33 mouse cellular contexts compared by ENCODE assay signal in the genomic region with DNA sequence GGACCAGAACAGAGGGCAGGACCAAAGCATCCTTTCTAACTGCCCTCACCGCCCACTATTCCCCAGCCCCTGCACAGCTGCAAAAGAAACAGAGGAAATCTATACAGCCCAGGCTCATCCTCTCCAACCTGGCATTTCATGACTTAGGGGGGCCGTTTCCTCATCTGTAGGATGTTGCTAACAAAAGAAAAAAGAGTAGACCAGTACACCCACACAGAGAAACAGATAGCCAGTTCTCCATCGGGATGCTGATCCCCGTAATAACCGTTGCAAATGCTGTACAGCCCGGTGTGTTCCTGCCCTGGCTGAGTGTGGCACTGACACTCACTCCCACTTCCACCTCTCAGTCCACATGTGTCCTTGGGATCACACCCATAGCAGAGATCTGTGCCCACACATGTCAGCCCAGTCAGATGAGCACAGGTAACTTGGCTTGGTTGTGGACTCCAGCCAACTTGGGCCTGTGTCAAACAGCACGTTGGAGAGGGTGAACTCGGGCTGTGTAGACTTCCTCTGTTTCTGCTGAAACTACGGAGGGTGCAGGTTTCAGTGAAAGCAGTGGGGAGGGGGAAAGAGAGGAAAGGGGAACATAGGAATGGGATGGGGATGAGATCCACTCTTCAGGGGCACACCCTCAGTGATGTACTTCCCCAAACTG. TPM values are rescaled to one million over a fixed set of nuclear protein-coding genes. Genes with fewer than 3 reads are reported as not detected.
A peak's percentile ranks its signal among the peaks of the same experiment; 100 is the strongest.
DNase-seq lines count a peak whose midpoint lies in the region; ATAC-seq and TF ChIP-seq lines count a peak whose summit lies in the region.
"Had no signal": no experiment of that assay in that cellular context is flagged by ENCODE, and none has a peak within 500 bp of the region (broad histone marks: within the 10 kb centered on the region; RNA-seq: fewer than 3 reads in every experiment).

No protein-coding gene starts in this region.

- WGBS in embryonic facial prominence, embryonic 13.5 days, result 61% methylated on average over 9 of the region's 9 CpGs
- 81% methylated on average over 9 of the region's 9 CpGs for WGBS in embryonic facial prominence, embryonic 10.5 days
- WGBS in lung, adult 2 months, result 44% methylated on average over 9 of the region's 9 CpGs
- WGBS in intestine, postnatal 0 days, result 72% methylated on average over 9 of the region's 9 CpGs

- TF ChIP-seq POLR2A in lung, adult 2 months (IDR thresholded peaks at IDR 0.05; ENCODE audit: borderline replicate concordance, extremely low read depth, low read depth, low read length), result no peak

- no peaks in the 10 kb centered on the region for H3K9me3 ChIP-seq in embryonic facial prominence, embryonic 13.5 days
- H3K9me3 ChIP-seq in embryonic facial prominence, embryonic 10.5 days, result no peaks in the 10 kb centered on the region
- no peaks in the 10 kb centered on the region for H3K9me3 ChIP-seq in intestine, postnatal 0 days (ENCODE audit: control insufficient read depth)
- H3K9me3 ChIP-seq: embryonic facial prominence, embryonic 12.5 days; G1E; heart, embryonic 10.5 days; heart, embryonic 15.5 days; hindbrain, embryonic 12.5 days; intestine, embryonic 15.5 days; limb, embryonic 15.5 days; liver, embryonic 13.5 days; midbrain, embryonic 12.5 days had no signal

- no peak for TF ChIP-seq CTCF in lung, adult 2 months (IDR thresholded peaks at IDR 0.05; ENCODE audit: insufficient read depth, low read length)
- TF ChIP-seq CTCF in intestine, postnatal 0 days (IDR thresholded peaks at IDR 0.05; ENCODE audit: low read depth), result no peak

- no peaks in the 10 kb centered on the region for H3K27me3 ChIP-seq in embryonic facial prominence, embryonic 13.5 days
- 0 out of 2 replicates have a peak, but pooled peaks cover 7% of the 10 kb centered on the region for H3K27me3 ChIP-seq in embryonic facial prominence, embryonic 10.5 days (replicated peaks; ENCODE audit: low read depth, poor library complexity, severe bottlenecking)
- H3K27me3 ChIP-seq in intestine, postnatal 0 days (replicated peaks; ENCODE audit: control insufficient read depth, insufficient read depth, low read length), result no peaks in the 10 kb centered on the region
- H3K27me3 ChIP-seq: embryonic facial prominence, embryonic 12.5 days; heart, embryonic 15.5 days; intestine, embryonic 15.5 days; limb, embryonic 15.5 days had no signal

- H3K4me1 ChIP-seq in embryonic facial prominence, embryonic 13.5 days, result peaks cover 39% of the 10 kb centered on the region
- H3K4me1 ChIP-seq in embryonic facial prominence, embryonic 10.5 days, result peaks cover 28% of the 10 kb centered on the region
- no peaks in the 10 kb centered on the region for H3K4me1 ChIP-seq in lung, adult 2 months (ENCODE audit: control insufficient read depth, insufficient read depth, low read length)
- H3K4me1 ChIP-seq in intestine, postnatal 0 days (replicated peaks; ENCODE audit: control insufficient read depth, insufficient read depth, low read length), result no peaks in the 10 kb centered on the region; the same call in 1 of the 2 replicates

- no peaks in the 10 kb centered on the region for H3K36me3 ChIP-seq in embryonic facial prominence, embryonic 13.5 days
- H3K36me3 ChIP-seq in embryonic facial prominence, embryonic 10.5 days (replicated peaks), result no peaks in the 10 kb centered on the region
- no peaks in the 10 kb centered on the region for H3K36me3 ChIP-seq in intestine, postnatal 0 days (ENCODE audit: control insufficient read depth, insufficient read depth)
- H3K36me3 ChIP-seq: embryonic facial prominence, embryonic 12.5 days; G1E; heart, embryonic 10.5 days; heart, embryonic 15.5 days; hindbrain, embryonic 12.5 days; intestine, embryonic 15.5 days; limb, embryonic 15.5 days; liver, embryonic 13.5 days; midbrain, embryonic 12.5 days had no signal

- no peak for DNase-seq in embryonic facial prominence, embryonic 10.5 days (ENCODE audit: low spot score)
- DNase-seq in lung, postnatal 25 days (ENCODE audit: low spot score), result peak; percentile 35
- DNase-seq in lung, adult 2 months, result no peak
- peak; percentile 59 to 64 for DNase-seq in urinary bladder, postnatal 36 days (ENCODE audit: low spot score in 2 of 2)
- no peak for DNase-seq in urinary bladder, adult 2 months (ENCODE audit: low spot score)
- DNase-seq in left cerebral cortex, adult 18-20 months (ENCODE audit: low spot score in 2 of 2), result no peak
- DNase-seq: adrenal gland, adult 8-10 months; cerebellum, adult 8-10 months; cerebellum, postnatal 36 days; gastrocnemius, postnatal 10 days; kidney, adult 8-10 months; kidney, postnatal 4 days; left cerebral cortex, postnatal 4 days; liver, embryonic 13.5 days; lung, embryonic 14.5 days; right cerebral cortex, postnatal 25 days; thymus, adult 2 months; thymus, postnatal 4 days had no signal

- H3K9ac ChIP-seq in embryonic facial prominence, embryonic 13.5 days, result peak overlapping the region; percentile 27; the same call in 1 of the 2 replicates
- H3K9ac ChIP-seq in intestine, postnatal 0 days (ENCODE audit: low read depth, low read length), result no peak overlapping the region
- H3K9ac ChIP-seq: embryonic facial prominence, embryonic 12.5 days; heart, embryonic 15.5 days; hindbrain, embryonic 12.5 days; intestine, embryonic 15.5 days; limb, embryonic 15.5 days; liver, embryonic 13.5 days; lung, embryonic 14.5 days; midbrain, embryonic 12.5 days had no signal

- no peak overlapping the region for H3K4me2 ChIP-seq in embryonic facial prominence, embryonic 13.5 days
- no peak overlapping the region for H3K4me2 ChIP-seq in intestine, postnatal 0 days (replicated peaks; ENCODE audit: low read depth)
- H3K4me2 ChIP-seq: embryonic facial prominence, embryonic 12.5 days; heart, embryonic 15.5 days; hindbrain, embryonic 12.5 days; intestine, embryonic 15.5 days; limb, embryonic 15.5 days; liver, embryonic 13.5 days; lung, embryonic 14.5 days; midbrain, embryonic 12.5 days had no signal

- H3K27ac ChIP-seq in embryonic facial prominence, embryonic 13.5 days, result no peak overlapping the region
- no peak overlapping the region; the same call in 1 of the 2 replicates for H3K27ac ChIP-seq in embryonic facial prominence, embryonic 10.5 days (replicated peaks)
- no peak overlapping the region for H3K27ac ChIP-seq in intestine, postnatal 0 days (ENCODE audit: low read depth, low read length)
- H3K27ac ChIP-seq: embryonic facial prominence, embryonic 12.5 days; heart, embryonic 10.5 days; heart, embryonic 15.5 days; hindbrain, embryonic 12.5 days; hindbrain, postnatal 0 days; intestine, embryonic 15.5 days; kidney, postnatal 0 days; limb, embryonic 15.5 days; liver, embryonic 13.5 days; macrophage; midbrain, embryonic 12.5 days had no signal

- ATAC-seq in embryonic facial prominence, embryonic 13.5 days (ENCODE audit: insufficient number of reproducible peaks, insufficient read depth, low FRiP score, low TSS enrichment, low read depth), result 0 out of 2 replicates have a peak, but pooled peaks have one; percentile 8
- ATAC-seq in intestine, postnatal 0 days, result no peak
- ATAC-seq: forebrain, embryonic 16.5 days; hindbrain, postnatal 0 days; intestine, embryonic 15.5 days had no signal

- H3K4me3 ChIP-seq in embryonic facial prominence, embryonic 13.5 days, result no peak overlapping the region
- H3K4me3 ChIP-seq in embryonic facial prominence, embryonic 10.5 days, result no peak overlapping the region
- no peak overlapping the region for H3K4me3 ChIP-seq in lung, adult 2 months (replicated peaks; ENCODE audit: extremely low read depth, low read depth, low read length)
- H3K4me3 ChIP-seq in intestine, postnatal 0 days (ENCODE audit: low read depth, low read length), result no peak overlapping the region
- H3K4me3 ChIP-seq: embryonic facial prominence, embryonic 12.5 days; erythroblast, embryonic 14.5 days; heart, embryonic 10.5 days; heart, embryonic 15.5 days; hindbrain, embryonic 12.5 days; intestine, embryonic 15.5 days; limb, embryonic 15.5 days; liver, embryonic 13.5 days; midbrain, embryonic 12.5 days had no signal

RNA-seq across cellular contexts. Expression of a gene that starts 5.1 kb away (rescaled TPM):
- polyA plus RNA-seq in embryonic facial prominence, embryonic 13.5 days (2015; fragmentation: Nextera tagmentation; extraction: Ambion mirVana), result 9.0 and 9.6 TPM in 2 replicates
- 1.3 and 1.9 TPM in 2 replicates for polyA plus RNA-seq in embryonic facial prominence, embryonic 10.5 days (2016; fragmentation: Nextera tagmentation; extraction: Ambion mirVana)
- polyA plus RNA-seq in lung, adult 2 months (2012; rRNA removed), result 9.7 and 11.3 TPM in 2 replicates
- polyA plus RNA-seq in urinary bladder, adult 2 months (2012; rRNA removed), result 7.7 and 12.3 TPM in 2 replicates
- 1.2 and 1.5 TPM in 2 replicates for polyA plus RNA-seq in intestine, postnatal 0 days (2015; fragmentation: Nextera tagmentation; extraction: Ambion mirVana)
- total RNA-seq in left cerebral cortex, adult 18-20 months (2021), result 1 to 10 TPM; 2.3 to 2.9 TPM
- polyA plus RNA-seq: G1E, macrophage had no signal

RNA-seq across cellular contexts. Expression of a gene that starts 9.4 kb away (rescaled TPM):
- polyA plus RNA-seq in embryonic facial prominence, embryonic 13.5 days (2015; fragmentation: Nextera tagmentation; extraction: Ambion mirVana), result 1.3 and 1.5 TPM in 2 replicates
- 4.9 and 8.5 TPM in 2 replicates for polyA plus RNA-seq in embryonic facial prominence, embryonic 10.5 days (2016; fragmentation: Nextera tagmentation; extraction: Ambion mirVana)
- polyA plus RNA-seq in lung, adult 2 months (2012; rRNA removed), result 3.3 and 6.5 TPM in 2 replicates
- polyA plus RNA-seq in urinary bladder, adult 2 months (2012; rRNA removed), result 5.3 and 5.4 TPM in 2 replicates
- 1.6 and 1.7 TPM in 2 replicates for polyA plus RNA-seq in intestine, postnatal 0 days (2015; fragmentation: Nextera tagmentation; extraction: Ambion mirVana)
- total RNA-seq in left cerebral cortex, adult 18-20 months (2021), result 10 to 100 TPM; 10.7 to 11.9 TPM
- polyA plus RNA-seq: erythroblast, embryonic 14.5 days had no signal

Comparison
In these comparisons a context has a peak if more than half of its experiments do, and no peak if none do; other contexts are left out.
1. DNase-seq: peak in lung, postnatal 25 days (single experiment) and urinary bladder, postnatal 36 days (2 of 2); none in embryonic facial prominence, embryonic 10.5 days (single experiment), lung, adult 2 months (single experiment), urinary bladder, adult 2 months (single experiment) and left cerebral cortex, adult 18-20 months (0 of 2).